Mouse (Mus musculus): ENCODE data around the gene Snrpb.
A peak's percentile ranks its signal among the peaks of the same experiment; 100 is the strongest.

The Snrpb gene

DNA sequence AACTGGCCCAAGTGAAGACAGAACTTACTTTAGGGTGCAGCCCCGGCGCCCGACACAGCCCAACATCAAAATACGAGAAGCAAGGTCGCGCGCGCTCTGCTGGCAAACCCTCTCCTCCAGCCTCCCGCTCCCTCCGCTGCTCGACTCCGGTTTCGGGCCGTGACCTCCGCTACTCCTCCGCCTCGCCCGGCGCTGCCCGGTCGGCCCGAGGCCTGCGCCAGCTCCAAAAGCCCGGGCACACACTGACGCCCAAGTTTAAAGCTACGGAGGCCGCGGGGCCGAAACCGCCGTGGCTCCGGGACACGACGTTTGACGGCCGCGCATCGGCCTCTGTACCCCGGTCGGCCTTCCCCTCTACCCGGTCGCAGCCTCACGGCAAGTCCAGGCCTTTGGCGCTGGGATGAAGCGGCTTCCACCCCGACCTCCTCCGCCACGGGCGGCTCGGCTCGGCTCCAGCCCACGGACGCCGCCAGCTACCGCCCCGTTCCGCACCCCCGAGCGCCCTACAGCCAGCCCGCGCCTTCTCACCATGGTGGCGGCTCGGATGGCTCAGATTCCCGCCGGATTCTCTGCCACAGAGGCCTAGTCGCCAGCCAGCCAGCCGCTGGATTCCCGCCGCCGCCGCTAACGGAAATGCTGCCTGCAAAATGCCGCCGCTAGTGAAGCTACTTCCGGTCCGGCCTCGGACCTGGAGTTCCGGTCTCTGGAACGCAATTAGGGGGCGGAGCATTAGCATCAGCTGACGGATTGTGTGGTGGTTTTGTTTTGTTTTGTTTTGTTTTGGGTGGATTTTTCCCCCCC lies at the start of gene Snrpb:
Snrpb (minus strand) TSS at position 698 of the 801 bp plus-strand sequence.
- DNase-seq (ENCODE audit: low read depth, low spot score): peak; percentile 83

DNA sequence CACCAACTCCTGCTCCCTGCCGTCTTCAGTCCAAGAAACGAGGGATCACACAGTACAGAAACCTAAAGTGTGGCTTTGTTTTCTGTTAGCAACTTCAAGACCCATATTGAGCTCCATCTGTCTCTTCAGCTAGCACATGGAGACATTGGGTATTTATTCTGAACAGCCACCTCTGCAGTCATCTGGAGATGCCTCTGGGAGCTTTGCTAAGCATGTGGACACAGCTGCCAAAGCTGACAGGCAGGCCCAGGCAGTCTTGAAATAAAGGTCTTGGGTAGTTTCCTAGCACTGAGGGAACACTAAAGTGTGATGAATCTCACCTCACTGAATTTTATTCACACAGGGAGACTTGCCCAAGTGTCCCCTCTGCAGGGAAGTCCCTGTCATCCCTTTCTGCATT lies 32.4 kb upstream of the Snrpb start:
- no peak for DNase-seq (ENCODE audit: low read depth, low spot score)

DNA sequence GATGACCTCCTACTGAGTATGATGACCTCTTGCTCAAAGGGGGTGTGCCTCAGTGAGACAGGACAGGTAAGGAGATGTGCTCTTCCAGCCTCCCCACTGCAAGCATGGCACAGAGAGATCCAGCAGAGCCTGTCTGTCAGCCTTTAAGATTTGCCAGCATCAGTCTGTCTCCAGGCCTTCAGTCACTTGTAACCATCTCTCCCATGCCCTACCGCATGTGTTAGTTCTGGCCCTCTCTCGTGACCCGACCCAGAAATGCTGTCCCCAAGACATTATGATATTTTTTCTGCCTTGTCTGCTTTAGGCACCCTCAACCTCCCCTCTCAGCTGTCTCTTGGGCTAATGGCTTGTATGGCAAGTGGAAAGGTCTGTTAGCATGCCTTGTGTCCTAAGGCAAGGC lies 30.4 kb upstream of the Snrpb start:
- DNase-seq (ENCODE audit: low read depth, low spot score): no peak

DNA sequence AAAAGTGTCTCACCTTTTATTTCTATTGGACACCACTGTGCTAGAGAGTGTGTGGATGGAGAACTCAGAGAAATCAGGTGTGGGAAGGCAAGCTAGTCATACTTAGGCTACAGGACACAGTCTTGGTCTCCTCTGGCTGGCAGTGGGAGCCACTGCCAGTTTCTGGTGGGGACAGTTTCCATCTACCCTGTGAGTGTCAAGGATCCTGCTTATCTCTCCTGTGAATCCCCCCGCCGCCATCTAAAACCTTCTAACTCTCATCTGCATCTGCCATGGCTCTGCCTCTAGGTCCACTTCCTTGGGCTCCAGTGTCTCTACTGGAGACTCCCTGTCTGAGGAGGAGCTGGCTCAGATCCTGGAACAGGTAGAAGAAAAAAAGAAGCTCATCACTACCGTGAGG lies 28.8 kb upstream of the Snrpb start:
- DNase-seq (ENCODE audit: low read depth, low spot score): no peak

DNA sequence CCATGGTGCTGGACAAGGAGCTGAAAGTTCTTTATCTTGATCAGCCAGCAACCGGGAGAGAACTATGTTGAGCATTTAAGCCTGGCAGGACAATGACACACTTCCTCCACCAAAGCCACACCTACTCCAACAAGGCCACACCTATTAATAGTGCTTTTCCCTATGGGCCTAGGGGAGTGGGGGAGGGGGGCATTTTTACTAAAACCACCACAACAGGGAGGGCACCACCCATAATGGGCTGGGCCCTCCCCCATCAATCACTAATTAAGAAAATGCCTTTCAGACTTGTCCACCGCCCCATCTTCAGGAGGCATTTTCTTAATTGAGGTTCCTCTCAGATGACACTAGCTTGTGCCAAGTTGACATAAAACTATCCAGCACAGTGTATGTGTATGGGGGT lies 28.2 kb upstream of the Snrpb start:
- no peak for DNase-seq (ENCODE audit: low read depth, low spot score)

DNA sequence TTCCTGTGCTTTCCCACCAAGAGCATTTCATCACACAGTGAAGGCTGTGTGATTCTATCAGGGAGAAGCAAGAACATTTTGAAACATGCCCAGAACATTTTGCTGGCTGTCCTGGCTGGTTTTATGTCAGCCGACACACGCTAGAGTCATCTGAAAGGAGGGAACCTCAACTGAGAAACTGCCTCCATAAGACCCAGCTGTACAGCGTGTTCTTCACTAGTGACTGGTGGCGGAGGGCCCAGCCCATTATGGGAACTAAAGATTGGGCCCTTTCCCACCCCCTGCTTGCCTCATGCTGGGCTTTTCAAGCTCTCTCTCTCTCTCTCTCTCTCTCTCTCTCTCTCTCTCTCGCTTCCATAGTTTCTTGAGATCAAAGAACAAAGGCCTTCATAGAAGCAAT lies 21.8 kb upstream of the Snrpb start:
- DNase-seq (ENCODE audit: low read depth, low spot score): no peak

DNA sequence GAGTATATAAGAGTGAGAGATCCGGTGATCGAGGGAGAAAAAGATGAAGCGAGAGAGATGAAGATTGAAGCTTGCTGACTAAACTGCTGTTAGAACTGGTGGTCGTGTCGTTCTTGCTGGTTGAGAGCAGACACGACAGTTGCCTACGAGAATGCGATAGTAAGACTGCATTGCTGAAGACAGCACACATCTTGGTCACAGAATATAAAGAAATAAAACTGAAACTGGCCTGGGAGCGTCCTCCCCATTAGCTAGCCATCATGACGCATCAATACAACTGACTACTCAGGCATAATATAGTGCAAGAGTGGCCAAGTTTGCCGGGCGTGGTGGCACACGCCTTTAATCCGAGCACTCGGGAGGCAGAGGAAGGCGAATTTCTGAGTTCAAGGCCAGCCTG lies 15.7 kb upstream of the Snrpb start, which contains the start of gene Tmc2:
Tmc2 (plus strand) TSS at position 301 of the 400 bp plus-strand sequence.
- no peak for DNase-seq (ENCODE audit: low read depth, low spot score)

DNA sequence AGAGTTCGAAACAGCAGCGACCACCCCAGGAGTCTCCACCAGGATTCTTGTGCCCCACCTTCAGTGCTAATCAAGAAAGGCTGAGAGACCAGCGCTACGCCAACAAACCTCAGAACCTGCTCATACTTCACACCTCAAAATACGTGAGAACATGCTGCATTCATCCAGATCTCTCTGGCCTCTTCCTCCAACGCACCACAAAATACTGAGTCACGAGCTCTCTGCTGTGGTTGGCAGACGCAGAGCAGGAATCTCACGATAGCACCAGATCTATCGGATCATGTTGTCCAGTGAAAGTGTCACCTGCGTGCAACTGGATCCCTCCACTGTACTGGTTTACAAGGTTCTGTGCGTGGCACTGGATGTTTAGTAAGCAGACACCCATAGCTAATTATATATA lies 9.2 kb upstream of the Snrpb start:
- DNase-seq (ENCODE audit: low read depth, low spot score): no peak

DNA sequence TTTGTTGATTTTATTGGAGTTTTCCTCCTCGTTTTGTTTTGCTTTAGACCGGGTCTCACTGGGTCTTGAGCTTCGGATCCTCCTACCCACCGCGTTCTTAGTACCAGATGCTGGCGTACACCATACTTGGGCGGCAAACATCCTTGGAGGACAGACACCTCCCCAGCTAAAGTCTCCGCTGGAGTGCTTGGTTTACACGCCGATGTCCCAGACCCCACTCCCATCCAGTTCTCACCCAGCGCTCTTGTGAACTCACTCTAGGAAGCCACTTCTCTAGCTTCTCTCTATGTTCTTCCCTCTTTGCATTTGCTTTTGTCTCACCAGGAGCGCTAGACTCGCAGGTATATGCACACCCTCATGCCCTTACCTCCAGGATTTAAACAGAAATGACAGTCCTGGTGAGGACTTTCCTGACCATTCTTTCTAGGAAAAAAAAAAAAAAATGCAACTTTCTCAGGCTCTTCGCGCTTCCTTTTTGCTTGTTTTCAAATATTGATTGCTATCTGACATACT lies 360 bp upstream of the Snrpb start:
- DNase-seq (ENCODE audit: low read depth, low spot score): no peak

DNA sequence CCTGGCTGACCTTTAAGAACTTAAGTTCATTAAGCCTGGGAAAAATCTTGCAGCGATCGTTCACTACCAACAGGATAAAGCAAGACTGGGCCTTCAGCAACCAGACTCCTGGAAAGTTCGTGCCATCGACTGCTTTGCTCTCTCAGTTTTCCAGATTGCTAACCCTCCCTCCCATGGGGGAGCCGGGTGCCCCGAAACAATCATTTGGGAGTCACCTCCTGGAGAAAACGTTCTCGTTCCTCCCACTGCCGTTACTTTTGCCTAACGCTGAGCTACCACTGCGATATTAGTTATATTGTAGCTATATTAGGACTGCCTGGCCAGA lies 860 bp downstream of the Snrpb start:
- DNase-seq (ENCODE audit: low read depth, low spot score): no peak

DNA sequence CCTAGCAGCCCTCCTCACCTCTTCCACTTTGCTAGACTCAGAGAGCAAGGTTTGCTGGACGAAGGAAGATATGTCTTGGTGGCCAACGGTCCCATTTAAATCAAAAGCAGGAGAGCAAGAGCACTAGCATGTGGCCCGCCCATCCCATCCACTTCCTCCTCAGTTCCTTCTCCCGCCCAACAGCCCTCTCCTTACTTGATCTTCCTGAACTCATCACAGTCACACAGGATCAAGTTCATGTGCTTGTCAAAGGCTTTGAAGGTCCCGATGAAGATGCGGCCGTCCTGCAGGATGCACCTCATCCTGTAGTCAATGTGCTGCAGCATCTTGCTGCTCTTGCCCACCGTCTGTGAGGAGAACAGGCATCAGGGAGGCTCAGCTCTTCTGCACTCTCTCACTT lies 2.4 kb downstream of the Snrpb start:
- DNase-seq (ENCODE audit: low read depth, low spot score): no peak

DNA sequence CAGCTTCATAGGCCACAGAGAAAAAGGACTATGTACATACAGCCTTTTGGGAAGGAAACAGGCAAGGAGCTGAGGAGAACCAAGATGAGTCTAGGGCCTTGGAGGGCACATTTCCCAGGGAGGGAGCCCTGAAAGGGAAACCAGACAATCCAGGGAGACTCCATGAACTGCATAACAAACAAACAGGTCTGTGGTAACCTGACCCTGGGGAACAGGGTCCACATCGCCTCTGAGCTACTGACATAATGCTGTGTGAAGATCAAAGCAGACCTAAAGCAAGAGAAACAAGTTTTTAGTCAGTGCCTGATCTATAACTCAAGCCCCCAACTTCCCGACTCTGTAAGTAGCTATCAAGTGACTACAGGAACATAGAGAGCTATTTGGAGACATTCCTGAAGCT lies 7.5 kb downstream of the Snrpb start:
- no peak for DNase-seq (ENCODE audit: low read depth, low spot score)

DNA sequence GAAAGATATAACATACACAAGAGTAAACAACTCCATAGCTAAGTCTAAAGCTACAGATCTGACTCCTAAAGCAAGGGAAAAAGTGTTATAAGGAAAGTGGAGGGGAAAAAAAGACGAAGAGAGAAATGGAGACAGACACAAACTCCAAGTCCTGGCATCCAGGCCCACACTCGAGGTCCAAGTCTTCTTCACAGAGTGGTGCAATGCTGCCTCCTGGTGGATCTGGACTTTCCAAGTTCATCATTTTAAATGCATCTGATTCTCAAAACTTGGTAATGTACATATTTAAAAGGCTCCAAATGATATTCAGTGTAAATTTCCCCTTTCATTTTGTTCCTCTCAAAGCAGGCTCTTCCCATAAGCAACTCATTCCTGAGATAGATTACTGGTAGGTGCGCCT lies 11.3 kb downstream of the Snrpb start:
- peak; percentile 44 for DNase-seq (ENCODE audit: low read depth, low spot score)

DNA sequence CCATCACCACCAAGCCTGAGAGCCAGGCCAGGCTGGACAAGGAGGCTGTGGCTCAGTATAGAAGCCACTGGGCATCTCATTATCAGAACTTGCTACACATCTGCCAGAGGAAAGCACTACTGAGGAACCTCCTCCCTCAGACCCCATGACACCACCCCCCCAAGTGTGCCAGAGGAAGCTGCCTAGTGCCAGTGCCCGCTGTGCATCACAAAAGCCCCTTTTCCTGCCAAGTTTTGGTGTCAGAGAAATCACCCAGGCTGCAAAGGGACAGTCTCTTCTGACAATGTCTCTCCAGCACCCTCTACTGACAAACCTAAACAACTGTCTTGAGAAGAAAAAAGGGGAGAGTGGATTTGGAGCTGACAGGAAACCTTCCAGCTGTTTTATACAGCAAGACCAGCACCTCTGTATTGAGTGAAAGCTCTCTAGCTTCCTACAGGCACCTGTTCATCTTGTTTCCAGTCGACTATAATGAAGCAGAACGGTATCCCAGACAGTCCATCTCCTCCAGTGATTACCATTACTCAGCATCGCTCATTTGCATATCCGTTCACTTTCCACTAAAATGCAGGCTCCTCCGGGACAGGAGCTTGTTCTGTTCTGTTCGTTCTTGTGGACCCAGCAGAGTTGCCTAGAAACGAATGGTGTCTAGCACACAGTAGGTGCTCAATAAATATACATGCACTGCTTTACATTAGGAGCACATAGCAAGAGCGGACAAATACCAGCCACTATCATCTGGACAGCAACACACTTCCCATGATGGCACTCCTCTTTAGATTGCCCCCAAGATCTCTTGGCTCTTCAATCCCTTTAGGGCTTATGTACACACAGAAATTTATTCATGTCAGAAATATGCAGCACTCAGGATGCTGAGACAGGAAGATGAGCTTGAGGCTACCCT lies 12.6 kb downstream of the Snrpb start:
- DNase-seq (ENCODE audit: low read depth, low spot score): peak; percentile 13

DNA sequence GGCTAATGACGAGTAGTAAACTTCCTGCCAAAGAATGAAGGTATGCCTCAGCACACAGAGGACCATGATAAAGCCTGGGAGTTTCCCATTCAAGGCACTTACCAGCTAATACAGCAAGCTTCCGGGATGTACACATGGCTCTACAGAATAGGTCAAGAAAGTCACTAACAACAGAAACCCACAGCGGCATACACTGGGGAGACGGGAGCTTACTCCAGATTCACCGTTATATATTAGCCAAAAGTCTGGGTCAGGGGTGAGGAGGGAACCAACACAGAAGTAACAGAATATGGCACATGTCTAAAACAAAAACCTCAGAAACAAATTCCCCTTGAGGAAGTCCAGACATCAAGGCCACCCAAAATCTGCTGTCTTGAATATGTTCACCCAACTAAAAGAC lies 16.5 kb downstream of the Snrpb start:
- no peak for DNase-seq (ENCODE audit: low read depth, low spot score)

DNA sequence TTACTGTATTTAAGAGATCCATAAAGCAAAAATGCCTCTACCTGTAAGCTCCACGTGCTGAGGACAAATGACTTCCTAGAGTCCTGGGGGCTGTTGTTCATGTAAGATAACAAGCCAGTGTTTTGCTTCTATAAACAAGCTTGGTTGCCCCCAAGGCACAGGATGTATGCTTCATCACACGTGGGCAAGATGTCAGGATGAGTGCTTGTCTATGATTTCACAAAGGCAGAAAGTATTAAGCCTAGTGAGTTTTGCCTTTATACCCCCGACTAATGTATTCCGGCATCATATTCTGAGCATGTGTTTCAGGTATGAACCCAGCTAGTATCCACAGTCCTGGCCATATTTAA lies 21.1 kb downstream of the Snrpb start:
- DNase-seq (ENCODE audit: low read depth, low spot score): no peak

DNA sequence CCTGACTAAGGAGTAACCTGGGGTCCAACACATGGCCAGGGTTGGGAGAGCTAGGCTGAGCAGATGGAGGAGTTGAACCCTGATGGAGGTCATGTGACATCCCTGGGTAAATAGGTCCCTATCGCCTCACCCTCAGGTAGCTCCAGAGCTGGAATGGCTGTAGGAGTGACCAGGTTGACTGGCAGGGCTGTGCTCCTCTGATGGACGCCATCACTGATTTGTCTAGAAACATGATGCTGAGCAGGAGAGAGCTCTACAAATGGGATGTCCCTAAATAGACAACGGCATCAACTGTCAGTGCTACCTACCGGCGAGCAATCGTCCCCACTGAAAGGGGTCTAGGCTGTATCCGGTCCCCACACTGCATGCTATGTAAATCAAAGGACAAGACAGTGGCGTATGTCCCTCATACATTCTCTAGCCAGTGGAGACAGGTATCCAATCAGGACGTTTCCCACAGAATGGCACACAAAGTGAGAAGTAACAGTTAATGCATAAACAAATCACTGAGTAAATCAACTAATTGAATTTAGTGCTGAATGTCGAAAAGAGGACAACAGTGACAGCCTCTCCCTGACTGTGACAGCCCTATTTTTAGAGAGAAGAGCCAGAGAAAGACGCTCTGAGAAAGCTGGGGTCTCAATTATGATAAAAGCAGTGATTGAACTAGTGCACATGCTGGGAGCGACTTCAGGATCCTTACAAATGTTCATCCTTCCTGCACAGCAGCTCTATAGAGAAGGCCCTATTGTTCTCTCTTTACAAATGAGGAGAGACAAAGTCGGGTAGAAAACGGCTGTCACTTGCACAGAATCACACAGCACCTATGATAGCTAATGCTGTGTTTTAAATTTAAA lies 21.7 kb downstream of the Snrpb start:
- no peak for DNase-seq (ENCODE audit: low read depth, low spot score)

DNA sequence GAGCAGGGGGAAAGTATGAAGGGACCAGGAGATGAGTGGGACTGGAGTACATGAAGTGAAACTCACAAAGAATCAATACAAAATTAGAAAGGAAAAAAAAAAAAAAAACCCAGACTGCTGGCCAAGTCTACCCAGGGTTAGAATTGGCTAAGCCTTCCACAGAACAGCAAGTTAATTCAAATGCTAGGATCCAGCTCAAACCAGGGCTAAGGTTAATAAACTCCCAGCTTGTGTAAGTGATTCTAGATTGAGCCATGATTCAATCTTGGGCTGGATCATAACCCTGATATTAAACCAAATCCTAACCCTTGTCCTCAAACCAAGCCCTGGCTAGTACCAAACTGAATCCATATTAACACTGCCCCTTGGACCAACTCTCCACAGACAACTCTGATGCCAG lies 23.4 kb downstream of the Snrpb start:
- no peak for DNase-seq (ENCODE audit: low read depth, low spot score)

DNA sequence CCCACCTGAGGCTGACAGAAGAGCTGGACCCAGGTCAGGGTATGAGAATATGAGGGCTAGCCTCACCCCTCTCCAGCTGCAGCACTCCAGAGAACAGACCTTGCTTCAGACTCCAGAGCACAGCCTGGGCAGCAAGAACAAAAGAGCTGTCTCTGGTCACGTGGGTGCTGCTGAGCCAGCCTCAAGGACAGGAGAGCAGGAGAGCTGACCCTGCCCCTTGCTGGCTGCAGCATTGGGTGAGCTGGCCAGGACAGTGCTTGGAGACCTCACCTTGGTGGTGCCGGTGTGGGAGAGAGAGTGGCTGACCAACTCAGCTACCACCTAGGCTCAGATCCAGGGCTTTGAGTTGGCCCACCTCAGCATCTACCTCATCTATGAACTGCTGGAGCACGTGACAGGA lies 24.0 kb downstream of the Snrpb start:
- no peak for DNase-seq (ENCODE audit: low read depth, low spot score)

DNA sequence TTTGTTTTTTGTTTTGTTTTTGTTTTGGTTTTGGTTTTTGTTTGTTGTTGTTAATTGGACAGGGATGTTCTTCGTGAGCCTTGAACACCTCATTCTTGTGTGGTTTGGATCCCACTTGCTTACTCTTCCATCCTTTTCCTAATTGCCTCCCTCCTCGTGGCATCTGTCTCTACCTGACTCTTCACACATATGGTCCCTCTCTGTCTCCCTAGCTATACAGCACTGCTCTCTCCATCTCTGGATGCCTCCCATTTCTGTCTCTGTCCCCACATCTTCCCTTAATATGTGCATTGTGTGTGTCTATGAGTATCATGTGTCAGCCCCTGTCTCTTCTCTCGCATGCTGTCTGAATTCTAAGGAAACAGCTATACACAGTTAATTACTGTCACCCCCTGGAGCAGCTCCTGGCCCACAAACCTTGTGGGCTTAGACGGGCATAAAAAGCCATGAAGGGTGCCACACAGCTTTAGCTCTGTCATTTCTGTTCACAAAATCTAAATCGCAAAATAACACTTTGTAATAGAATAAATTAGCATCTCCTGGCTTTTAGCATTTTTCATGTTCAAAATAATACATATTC lies 33.0 kb downstream of the Snrpb start:
- no peak for DNase-seq (ENCODE audit: low read depth, low spot score)

DNA sequence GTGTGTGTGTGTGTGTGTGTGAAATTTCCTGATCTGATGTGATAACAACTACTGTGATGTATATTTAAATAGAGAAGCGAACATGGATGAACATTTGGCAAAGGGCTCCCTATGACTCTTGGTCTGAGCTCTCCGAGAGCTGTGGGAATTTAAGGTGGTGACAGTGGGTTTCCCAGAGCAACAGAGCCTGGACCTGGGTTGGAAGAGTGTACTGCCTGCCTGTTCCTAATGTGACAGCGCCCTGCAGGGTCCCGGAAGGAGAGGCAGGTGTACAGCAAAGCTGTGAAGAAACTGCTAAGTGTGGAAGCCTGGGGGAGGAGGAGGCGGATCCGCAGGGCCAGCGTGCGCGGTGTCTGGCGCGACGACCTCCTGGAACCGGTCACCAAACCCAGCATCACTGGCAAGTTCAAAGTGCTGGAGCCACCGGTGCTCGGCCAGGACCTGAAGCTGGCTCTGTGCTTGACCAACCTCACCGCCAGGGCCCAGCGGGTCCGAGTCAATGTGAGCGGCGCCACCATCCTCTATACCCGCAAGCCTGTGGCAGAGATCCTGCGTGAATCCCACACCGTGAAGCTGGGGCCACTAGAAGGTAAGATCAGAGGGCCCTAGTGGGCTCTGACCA lies 34.4 kb downstream of the Snrpb start:
- no peak for DNase-seq (ENCODE audit: low read depth, low spot score)
